Mouse (Mus musculus): Measurements from ENCODE around the gene Kcnj16. TPM values are rescaled to one million over a fixed set of nuclear protein-coding genes. Genes with fewer than 3 reads are reported as not detected.

The Kcnj16 gene
- polyA plus RNA-seq, 1 experiment from 2014 or later: 3.1 TPM

GRCm38 (mm10) chr11:111059440-111059839 is 91.6 kb downstream of the Kcnj16 start:
- H3K4me3 ChIP-seq: no peak overlapping the region
- no peaks in the 10 kb centered on the region for H3K9me3 ChIP-seq
- no peak for ATAC-seq (ENCODE audit: low FRiP score, low read depth)
- H3K27me3 ChIP-seq: no peaks in the 10 kb centered on the region
- H3K4me1 ChIP-seq (replicated peaks): peaks cover 4% of the 10 kb centered on the region; the same call in 1 of the 2 replicates
- H3K36me3 ChIP-seq: no peaks in the 10 kb centered on the region
- H3K27ac ChIP-seq (replicated peaks): no peak overlapping the region
- no peak overlapping the region for H3K9ac ChIP-seq
- H3K4me2 ChIP-seq: no peak overlapping the region

GRCm38 (mm10) chr11:111060216-111060615 is 92.4 kb downstream of the Kcnj16 start:
- Histone ChIP-seq H3K27me3 (no peaks in the 10 kb centered on the region), H3K4me1 (replicated peaks) (peaks cover 11% of the 10 kb centered on the region; the same call in 1 of the 2 replicates), H3K9ac (no peak overlapping the region), H3K27ac (replicated peaks) (no peak overlapping the region), H3K4me3 (no peak overlapping the region), H3K4me2 (no peak overlapping the region), H3K36me3 (no peaks in the 10 kb centered on the region), H3K9me3 (no peaks in the 10 kb centered on the region)
- 29% methylated on average over 5 of the region's 5 CpGs for WGBS
- no peak for ATAC-seq (ENCODE audit: low FRiP score, low read depth)

GRCm38 (mm10) chr11:111064751-111065527 is 97.1 kb downstream of the Kcnj16 start:
- Histone ChIP-seq H3K9me3 (no peaks in the 10 kb centered on the region), H3K9ac (peak overlapping the region; percentile 56), H3K4me2 (peak overlapping the region; percentile 97), H3K27ac (replicated peaks) (peak overlapping the region; percentile 70), H3K4me3 (peak overlapping the region; percentile 74), H3K27me3 (0 out of 2 replicates have a peak, but pooled peaks cover 6% of the 10 kb centered on the region), H3K36me3 (no peaks in the 10 kb centered on the region), H3K4me1 (replicated peaks) (peaks cover 29% of the 10 kb centered on the region)
- WGBS: under 1% methylated on average over 25 of the region's 25 CpGs
- peak; percentile 56; the same call in 1 of the 2 replicates for ATAC-seq (ENCODE audit: low FRiP score, low read depth)

- Histone ChIP-seq H3K4me3 (peak within 1 kb of the TSS; percentile 74), H3K9me3 (no peaks in the 10 kb centered on the region), H3K27me3 (0 out of 2 replicates have a peak, but pooled peaks cover 6% of the 10 kb centered on the region), H3K36me3 (no peaks in the 10 kb centered on the region), H3K4me1 (replicated peaks) (peaks cover 29% of the 10 kb centered on the region), H3K27ac (replicated peaks) (peak within 1 kb of the TSS; percentile 70), H3K9ac (peak within 1 kb of the TSS; percentile 56), H3K4me2 (peak within 1 kb of the TSS; percentile 97)
- peak; percentile 99 for ATAC-seq (ENCODE audit: low FRiP score, low read depth)
- WGBS: under 1% methylated on average over 28 of the region's 28 CpGs
Observed at GRCm38 (mm10) chr11:111065635-111066298, 97.9 kb downstream of the Kcnj16 start, which contains the start of gene Kcnj2. Gene Kcnj2 (plus strand): TSS chr11:111066164.

GRCm38 (mm10) chr11:111066299-111066691 is 98.5 kb downstream of the Kcnj16 start:
- Histone ChIP-seq H3K9me3 (no peaks in the 10 kb centered on the region), H3K36me3 (no peaks in the 10 kb centered on the region), H3K4me3 (peak overlapping the region; percentile 74), H3K27me3 (0 out of 2 replicates have a peak, but pooled peaks cover 6% of the 10 kb centered on the region), H3K27ac (replicated peaks) (peak overlapping the region; percentile 43), H3K4me2 (peak overlapping the region; percentile 97), H3K9ac (peak overlapping the region; percentile 37), H3K4me1 (replicated peaks) (peaks cover 29% of the 10 kb centered on the region)
- 1% methylated on average over 9 of the region's 9 CpGs for WGBS
- peak; percentile 83 for ATAC-seq (ENCODE audit: low FRiP score, low read depth)

GRCm38 (mm10) chr11:111067787-111068186 is 100.0 kb downstream of the Kcnj16 start:
- H3K9ac ChIP-seq: no peak overlapping the region
- no peaks in the 10 kb centered on the region for H3K9me3 ChIP-seq
- H3K27ac ChIP-seq (replicated peaks): no peak overlapping the region
- peak overlapping the region; percentile 97 for H3K4me2 ChIP-seq
- 65% methylated on average over 3 of the region's 3 CpGs for WGBS
- 0 out of 2 replicates have a peak, but pooled peaks cover 6% of the 10 kb centered on the region for H3K27me3 ChIP-seq
- no peak for ATAC-seq (ENCODE audit: low FRiP score, low read depth)
- peaks cover 29% of the 10 kb centered on the region for H3K4me1 ChIP-seq (replicated peaks)
- H3K36me3 ChIP-seq: no peaks in the 10 kb centered on the region
- peak overlapping the region; percentile 74 for H3K4me3 ChIP-seq

GRCm38 (mm10) chr11:111070460-111070859 is 102.6 kb downstream of the Kcnj16 start:
- H3K27me3 ChIP-seq: 0 out of 2 replicates have a peak, but pooled peaks cover 6% of the 10 kb centered on the region
- ATAC-seq (ENCODE audit: low FRiP score, low read depth): no peak
- H3K4me2 ChIP-seq: no peak overlapping the region
- no peak overlapping the region for H3K9ac ChIP-seq
- H3K4me3 ChIP-seq: no peak overlapping the region
- H3K9me3 ChIP-seq: no peaks in the 10 kb centered on the region
- peaks cover 15% of the 10 kb centered on the region for H3K4me1 ChIP-seq (replicated peaks)
- no peaks in the 10 kb centered on the region for H3K36me3 ChIP-seq
- H3K27ac ChIP-seq (replicated peaks): no peak overlapping the region

- no peak overlapping the region for H3K9ac ChIP-seq
- no peak overlapping the region for H3K27ac ChIP-seq (replicated peaks)
- no peak for ATAC-seq (ENCODE audit: low FRiP score, low read depth)
- no peak overlapping the region for H3K4me3 ChIP-seq
- H3K9me3 ChIP-seq: no peaks in the 10 kb centered on the region
- no peaks in the 10 kb centered on the region for H3K4me1 ChIP-seq (replicated peaks)
- no peaks in the 10 kb centered on the region for H3K27me3 ChIP-seq
- no peaks in the 10 kb centered on the region for H3K36me3 ChIP-seq
- no peak overlapping the region for H3K4me2 ChIP-seq
Observed at GRCm38 (mm10) chr11:111074131-111074530, 106.3 kb downstream of the Kcnj16 start.

Other genes with a start within 250 kb of the Kcnj16 start
- gene Kcnj2, start 98.1 kb downstream of the Kcnj16 start, polyA plus RNA-seq (2015; fragmentation: Nextera tagmentation; extraction: Ambion mirVana): 0.98 and 1.3 TPM in 2 replicates

Data from hindbrain, embryonic 15.5 days (tissue).